Mouse (Mus musculus) 3T3-L1 (cell line): ENCODE measurements around the gene Cacna1c.

Source experiments
- DNase-seq: peaks from one replicate; pipeline ENCODE4 v3.0.0-alpha.2; 2015; ENCODE audit warnings: low read depth, low spot score

Cacna1c gene

DNA sequence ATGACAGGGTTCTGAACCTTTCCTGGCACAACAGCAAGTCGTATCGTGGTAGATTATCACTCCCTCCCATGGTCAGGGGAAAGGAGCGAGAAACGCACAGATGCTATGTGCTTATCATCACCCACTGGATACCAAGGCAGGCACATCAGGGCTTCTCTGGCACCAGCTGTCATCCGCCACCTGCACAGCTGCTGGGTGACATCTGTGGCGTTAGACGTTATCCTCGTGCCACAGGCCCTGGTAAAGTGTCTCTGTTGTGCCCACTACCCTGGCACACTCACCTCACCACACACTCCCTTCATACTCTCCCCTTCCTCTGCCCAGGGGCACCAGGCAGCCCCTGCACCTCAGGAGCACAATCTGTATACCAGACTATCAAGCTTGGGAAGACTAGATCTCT, 137.8 kb downstream of the Cacna1c start:
- DNase-seq, result no peak

DNA sequence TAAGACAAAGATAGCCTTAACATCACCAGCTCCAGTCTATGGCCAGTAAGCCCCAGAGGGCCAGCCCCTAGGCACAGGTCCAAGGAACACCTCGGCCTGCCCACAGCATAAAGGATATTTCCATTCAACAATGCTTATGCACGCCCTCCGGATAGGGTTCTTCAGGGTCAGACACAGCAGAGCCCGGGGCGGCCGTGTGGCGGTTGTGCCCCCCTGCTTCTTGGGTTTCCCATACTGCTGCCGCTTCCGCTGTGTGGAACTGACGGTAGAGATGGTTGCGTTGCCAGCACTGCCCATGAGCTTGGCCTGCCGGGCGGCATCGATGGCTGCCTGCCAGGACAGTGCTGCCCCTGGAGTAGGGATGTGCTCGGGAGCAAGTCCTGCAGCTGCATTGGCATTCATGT, 139.1 kb downstream of the Cacna1c start:
- no peak for DNase-seq

DNA sequence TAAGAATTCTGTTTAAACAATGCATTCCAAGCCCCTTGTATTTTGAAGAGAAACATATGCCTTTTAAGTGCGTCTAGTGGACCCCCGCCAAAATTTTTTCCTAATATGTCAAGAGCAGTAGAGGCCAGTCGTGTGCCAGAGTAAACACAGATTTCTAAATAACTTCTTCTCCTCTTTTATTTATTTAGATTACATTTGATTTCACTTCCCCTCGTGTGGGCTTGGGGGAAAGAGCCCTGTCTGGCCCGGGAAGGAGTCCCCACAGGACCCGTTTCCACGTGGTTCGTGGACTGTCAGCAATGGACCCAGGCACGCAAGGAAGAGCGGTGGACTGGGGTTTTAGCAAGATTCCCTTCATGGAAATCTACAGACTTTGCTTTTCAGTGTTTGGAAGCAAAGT, 143.4 kb downstream of the Cacna1c start:
- peak; percentile 55 for DNase-seq

DNA sequence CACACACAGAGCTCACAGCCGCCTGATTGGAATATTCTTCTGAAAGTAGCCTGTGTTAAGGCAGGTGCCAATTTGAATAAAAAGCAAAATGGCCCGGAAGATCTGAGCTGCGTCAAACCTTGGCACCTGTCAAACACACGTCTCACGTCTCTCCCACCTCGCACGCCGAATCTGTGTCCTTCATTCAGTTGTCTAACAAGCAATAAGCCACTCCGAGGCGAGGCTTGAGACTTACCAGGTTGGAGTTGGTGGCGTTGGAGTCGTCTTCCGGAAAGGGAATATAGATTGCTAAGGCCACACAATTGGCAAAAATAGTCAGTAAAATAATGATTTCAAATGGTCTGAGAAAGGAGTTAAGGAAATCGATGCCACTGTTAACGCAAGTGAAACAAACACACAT, 143.9 kb downstream of the Cacna1c start:
- no peak for DNase-seq

DNA sequence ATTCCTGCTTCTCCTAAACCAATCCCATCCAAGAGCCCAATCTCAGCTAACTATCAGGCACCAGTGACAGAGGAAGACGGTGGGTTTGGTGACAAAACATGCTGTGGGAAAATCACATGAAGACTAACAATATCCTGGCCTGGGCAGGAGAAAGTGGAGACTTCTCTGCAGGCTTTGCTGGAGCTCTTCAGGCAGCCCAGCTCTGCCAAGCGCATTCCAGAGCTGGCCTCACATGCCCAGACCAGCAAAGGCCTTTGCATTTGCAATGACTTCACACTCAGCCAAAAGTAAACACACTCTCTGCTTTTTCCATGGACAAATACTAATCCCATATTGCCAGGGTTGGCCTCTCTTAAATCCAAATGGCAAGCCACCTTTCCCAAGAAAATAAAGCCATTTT, 144.5 kb downstream of the Cacna1c start:
- peak; percentile 41 for DNase-seq

DNA sequence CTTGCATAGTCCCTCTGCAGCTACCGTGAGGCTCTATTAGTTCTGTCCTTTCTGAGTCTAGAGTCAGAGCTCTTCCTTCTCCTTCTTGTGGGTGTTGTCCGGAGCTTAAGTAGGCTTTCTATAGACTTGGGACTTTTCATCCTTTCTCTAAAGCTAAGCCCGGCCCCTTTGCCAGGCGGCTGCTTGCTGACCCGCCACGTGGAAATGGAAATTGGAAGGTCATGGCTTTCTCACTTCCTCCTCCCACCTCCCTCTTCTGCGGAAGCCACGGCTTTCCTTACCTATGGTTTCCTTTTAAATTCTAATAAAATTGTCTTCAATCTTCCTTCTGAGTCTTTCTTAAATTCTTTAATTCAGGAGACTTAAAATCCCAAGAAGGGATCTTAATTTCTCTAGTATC, 148.9 kb downstream of the Cacna1c start:
- no peak for DNase-seq

DNA sequence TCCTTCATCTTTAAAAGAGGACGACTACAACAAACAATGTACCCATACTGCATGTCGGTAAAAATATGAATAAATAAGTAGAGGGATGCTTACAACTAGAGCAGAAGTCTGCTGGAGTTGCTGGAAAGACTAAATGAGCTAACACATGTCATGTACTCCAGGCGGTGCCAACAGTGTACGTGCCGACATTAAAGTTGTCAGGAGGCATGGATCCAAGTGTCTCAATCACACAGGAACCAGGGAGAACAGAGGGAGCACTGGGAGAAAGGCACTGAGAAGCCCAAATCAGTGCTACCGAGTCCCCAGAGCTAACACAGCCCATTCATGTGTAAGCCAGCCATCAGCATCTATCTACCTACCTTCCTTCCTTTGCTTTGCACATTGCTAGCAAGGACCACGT, 150.7 kb downstream of the Cacna1c start:
- no peak for DNase-seq

DNA sequence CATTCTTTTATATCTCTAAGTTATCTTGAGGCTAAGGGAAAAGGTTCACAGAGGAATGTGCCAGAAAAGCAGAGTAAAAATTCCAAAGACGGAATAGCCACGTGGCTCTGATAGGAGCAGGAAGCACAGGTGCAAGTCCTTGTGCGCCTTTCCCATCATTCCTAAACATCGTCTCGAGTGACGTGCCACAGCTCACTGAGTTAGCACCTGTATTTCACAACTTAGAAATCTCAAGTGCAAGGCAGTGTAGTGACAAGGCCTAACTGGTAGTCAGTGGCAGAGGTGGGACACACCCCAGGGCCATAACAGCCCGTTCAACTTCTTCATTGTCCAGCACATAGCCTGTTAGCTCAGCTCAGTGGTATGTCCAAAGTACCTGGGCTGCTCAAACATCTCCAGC, 152.1 kb downstream of the Cacna1c start:
- DNase-seq, result no peak

DNA sequence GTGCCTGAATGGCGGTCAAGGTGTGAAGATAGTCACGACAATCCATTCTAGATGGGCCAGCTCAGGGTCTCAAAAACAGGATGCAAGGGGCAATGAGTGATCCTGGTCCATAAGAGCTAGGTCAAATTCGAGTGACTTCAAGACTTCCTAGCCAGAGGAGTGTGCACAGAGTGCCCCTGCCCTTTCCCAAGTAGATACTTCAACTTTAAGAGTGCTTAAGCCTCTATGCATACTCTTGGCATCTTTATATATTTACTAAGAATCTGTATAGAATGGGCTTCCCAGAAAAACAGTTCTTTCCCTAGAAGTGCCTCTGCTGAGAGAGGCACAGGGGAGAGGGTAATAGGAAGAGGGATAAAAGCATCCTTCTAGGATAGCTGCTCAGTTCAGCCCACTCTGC, 153.4 kb downstream of the Cacna1c start:
- no peak for DNase-seq

DNA sequence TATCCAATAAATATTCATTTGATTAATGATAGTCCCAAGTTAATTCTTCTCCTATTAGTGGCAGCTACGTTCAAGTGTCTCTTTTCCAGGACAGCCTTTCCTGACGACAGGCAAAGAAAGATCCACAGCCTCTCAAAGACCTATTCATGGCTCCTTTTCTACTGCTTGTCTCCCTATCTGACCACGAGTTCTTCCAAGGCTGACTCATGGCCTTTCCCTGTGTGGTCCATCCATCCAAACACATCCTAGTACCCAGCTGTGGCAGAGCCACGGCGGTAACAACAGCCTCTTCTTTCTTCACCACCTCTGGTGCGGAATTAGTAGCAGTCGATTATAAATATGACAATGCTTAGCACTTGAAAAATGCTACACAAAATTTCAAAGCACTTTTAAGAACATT, 155.3 kb downstream of the Cacna1c start:
- peak; percentile 71 for DNase-seq

DNA sequence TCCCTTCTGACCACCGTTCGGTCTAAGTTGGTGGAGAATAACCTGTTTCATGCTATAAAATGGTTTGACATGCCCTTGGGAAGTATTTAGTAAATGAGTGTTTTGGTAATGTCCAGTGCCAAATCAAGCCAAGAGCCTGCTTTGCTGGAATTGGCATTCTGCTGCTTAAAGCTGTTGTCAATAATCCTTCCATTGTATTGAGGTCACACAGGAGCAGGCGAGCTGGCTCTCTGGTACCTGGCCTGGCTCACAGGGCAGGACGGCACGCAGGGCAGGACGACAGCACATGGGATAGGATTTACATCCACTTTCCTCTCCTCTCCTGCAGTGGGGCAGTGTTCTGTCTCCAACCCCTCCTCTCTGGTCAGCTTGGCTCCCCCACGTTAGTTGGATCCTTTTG, 156.4 kb downstream of the Cacna1c start:
- DNase-seq, result no peak

DNA sequence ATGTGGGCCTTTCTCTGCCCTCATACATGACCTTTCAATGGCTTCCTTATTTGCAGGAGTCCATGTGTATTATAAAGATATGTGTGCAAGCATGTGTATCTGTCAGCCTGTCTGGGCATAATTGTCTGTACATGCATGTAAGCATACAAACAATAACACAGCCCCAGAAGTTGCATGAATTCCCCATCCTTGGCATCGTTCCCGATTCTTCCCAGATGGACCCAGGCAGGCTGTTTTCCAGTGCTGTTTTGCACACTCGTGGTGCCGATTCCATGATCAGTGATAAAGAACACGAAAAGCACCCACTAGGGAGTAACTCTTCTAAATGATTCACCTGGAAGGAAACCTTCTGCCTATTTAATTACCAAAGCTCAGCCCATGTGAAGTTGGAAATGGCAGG, 156.9 kb downstream of the Cacna1c start:
- no peak for DNase-seq

DNA sequence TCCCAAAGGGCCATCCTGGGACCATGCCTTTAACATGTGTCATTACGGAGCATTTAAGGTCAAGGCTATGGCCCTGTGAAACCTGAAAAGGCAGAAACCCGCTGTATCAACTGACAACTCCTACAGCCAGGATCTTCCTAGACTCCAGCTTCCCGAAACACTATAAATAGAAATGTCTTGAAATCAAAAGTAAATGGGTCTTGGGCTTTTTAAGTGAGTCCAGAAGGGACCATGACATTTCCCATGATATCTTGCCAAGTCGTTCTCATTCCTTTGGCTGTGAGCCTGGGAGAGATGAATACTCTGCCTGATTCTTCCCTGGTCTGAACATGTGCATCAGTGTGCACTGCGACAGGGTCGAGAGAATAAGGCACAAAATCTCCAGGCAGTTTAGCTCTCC, 158.4 kb downstream of the Cacna1c start:
- peak; percentile 84 for DNase-seq

DNA sequence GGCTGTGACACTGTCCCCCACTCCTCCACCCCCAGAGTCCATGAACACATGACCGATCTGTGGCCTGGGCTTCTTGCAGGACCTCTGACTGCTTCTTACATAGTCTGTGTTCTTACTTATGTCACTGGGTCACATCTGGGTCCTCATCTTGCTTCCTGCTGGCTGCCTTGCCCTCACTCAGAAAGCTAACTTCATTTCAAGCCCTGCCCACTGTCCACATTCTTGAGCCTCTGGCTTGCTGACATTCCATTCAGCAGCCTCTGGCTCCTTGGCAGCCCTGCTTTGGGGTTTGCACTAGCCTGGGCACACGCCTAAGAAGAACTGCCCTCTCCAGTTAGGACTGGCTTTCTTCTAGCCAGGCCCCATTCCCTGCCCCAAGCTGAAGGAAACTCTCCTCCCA, 159.2 kb downstream of the Cacna1c start:
- peak; percentile 89 for DNase-seq

DNA sequence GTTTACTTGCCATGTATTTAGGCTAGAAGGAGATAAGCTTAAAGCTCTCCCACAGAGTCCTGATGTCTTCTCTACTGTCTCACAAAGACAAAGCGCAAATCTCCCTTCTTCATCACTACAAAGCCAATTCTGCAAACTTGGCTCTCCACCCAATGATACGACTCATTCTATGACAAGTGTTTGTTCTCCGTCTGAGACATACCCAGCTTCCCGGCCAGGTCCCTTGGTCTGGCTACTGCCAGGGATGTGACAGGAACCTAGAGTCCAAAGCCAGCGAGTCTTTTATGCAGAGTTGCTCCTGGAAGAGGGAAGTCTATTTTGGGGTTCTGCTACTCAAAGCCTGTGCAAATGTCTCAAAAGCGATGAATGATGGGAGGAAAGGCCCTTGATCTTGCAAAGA, 160.9 kb downstream of the Cacna1c start:
- peak; percentile 84 for DNase-seq

DNA sequence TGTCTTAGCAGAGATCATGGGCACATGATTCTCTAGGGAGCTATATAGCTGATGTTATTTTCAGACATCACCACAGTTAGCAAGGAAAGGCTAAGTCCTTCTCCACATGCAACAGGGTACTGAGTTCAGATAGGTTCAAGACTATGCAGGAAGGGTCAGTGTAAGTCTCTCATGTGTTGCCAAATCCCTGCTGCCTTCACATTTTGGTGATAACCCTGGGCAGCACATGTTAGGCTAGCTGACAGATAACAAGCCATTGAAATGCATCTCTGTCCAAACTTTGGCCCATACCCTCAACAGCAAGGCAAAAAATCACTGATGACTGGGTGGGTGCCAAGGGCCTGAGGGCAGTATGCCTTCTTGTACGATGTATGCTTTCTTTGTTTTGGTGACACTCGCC, 161.3 kb downstream of the Cacna1c start:
- DNase-seq, result no peak

DNA sequence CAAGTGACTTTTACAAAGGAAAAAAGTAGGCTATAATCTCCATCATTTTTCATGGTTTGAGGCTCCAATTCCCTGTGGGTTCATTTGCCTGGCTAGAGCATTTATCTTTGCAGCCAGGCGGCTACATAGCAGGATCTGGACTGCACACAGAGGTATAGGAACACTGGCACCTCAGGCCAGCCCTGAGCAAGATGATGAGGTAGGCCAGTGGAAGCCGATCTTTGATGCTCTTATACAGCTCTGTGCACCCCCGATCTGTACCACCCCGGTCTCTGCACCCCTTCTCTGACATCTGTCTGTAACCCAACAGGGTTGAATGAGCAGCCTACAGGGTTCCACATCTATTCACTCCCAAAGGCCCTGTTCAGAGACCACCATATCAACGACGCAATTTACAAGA, 168.3 kb downstream of the Cacna1c start:
- no peak for DNase-seq

DNA sequence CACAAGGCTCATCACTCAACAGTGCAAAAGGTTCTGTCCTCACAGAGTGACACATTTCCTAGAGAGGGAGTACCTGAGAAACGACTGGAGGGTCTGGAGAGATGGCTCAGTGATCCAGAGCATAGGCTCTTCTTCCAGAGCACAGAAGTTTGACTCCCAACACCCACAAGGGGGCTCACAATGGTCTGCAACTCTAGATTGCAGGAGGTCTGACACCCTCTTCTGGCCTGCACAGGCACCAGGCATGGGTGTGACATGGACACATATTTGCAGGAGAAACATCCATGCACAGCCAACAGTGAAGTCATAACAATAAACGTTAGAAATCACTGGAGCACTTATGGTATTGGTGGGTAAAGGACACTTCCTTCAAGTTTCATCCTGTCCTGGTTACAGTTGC, 173.4 kb downstream of the Cacna1c start:
- no peak for DNase-seq

DNA sequence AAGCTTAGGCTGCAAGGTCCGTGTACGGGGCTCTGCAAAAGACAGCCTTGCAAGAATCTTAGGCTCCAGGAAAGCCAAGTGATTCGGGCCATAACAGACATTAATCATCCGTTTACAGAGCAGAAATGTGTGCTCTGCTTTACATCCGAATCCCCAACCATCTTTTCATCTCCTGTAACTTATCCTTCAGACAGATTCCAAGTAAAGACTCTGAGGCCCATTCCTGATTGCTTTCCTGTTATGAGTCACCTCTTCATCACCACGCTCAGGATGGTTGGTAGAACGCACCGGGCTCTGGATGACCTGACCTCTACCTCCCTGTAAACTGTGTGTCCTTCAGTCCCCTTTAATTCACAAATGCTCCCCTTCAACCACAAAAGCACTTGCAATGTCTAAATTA, 175.0 kb downstream of the Cacna1c start:
- DNase-seq, result peak; percentile 65

DNA sequence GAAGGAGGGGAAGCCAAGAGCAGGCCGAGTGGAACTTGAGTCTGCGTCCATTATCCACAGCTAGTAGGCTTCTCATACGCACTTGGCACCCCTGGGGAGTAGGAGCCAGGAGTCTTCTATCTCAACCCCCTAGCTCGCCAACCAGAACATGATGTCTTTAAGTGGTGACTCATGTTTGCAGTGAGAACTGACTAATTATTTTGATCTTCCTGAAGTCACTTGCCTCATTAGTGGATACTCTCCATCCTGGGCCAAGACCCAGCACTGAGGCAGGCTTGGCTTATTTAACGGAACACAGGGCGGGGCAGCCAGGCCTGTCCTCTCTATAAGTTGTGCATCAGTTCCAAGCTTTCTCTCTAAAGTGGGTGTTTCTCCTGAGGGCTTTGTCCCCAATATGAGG, 177.3 kb downstream of the Cacna1c start:
- no peak for DNase-seq

DNA sequence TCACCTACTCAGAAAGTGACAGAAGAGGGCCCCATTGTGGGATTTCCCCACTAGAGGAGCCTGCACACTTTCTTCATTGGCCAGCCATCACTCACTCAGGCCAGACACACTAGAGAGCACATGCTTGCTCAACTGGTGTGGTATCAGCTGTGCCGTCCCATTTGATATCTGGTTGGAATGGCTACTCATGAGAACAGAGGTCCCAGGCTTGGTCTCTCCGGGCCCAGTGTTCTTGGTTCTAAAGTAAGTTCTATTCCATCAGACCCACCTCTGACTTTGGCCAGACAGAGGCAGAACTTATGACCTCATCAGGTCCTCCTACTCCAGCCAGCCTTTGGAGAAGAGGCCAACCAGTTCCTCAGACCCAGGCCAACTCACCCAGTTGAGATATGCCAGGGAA, 178.0 kb downstream of the Cacna1c start:
- peak; percentile 44 for DNase-seq

DNA sequence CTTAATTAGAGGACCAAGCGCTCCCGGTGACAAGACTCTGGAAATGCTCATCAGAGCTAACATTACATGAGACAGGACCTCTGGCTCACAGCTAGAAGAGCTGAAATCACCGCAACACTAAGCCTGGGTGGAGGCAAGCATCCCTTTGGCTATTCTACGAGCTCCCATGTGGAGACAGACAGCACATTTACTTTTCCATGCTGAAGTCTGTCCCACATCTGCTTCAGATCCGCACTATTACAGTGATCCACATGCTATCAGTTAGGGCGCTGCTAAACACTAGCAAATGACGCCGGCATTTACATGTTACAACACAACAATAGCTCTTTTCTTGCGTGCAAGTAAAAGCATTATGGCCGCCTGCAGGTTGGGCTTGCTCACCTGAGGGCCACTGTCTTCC, 178.7 kb downstream of the Cacna1c start:
- no peak for DNase-seq

DNA sequence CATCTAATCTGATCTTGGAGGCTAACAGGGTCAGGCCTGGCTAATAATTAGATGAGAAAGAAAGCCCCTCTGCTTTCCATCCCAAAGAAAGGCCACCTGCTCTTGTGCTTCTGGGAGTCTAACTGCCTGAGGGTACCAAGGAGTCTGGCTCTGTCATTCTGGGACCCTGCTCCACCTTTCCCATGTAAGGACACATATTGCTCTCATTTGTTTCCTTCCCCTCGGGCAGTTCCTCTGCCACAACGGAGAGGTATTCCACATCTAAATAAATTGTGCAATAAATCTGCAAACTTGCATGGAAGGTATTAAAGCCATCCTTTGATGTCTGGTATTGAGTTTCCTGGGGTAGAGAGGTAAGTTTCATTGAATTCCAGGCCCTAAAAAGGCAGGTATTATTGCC, 180.9 kb downstream of the Cacna1c start:
- DNase-seq, result no peak

DNA sequence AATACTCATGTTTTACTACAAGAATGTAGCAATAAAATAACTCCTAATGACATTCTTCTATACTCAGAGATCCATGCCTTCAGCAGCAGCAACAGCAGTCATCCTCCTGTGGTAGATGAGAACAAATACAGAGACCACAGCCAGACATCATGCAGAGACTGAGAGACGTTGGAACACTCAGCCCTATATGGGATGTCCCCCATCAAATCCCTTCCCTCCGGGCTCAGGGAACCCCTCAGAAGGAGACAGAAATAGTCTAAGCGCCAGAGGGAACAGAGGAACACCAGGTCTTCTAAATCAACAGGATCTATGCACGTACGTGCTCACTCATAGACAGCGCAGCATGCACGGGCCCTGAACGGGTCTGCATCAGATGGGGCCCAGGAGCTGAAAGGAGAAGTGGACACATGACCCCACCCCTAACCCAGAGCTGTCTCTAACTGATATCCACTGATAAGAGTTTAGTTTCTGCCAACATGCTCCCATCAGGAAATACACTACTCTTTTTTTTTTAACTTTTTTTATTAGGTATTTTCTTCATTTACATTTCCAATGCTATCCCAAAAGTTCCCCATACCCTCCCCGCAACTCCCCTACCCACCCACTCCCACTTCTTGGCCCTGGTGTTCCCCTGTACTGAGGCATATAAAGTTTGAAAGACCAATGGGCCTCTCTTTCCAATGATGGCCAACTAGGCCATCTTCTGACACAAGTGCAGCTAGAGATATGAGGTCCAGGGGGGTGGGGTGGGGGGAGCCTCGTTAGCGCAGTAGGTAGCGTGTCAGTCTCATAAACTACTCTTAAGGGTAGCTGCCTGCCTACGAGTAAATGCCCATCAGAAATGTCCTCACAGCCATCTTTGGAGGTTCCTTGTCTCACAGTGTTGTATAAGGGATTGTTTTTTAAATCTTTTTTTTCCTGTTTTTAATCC, 182.8 kb downstream of the Cacna1c start:
- no peak for DNase-seq
